Mouse (Mus musculus) gonadal fat pad, adult 2 months (tissue): ENCODE results near the gene Inhbe. TPM values are rescaled to one million over a fixed set of nuclear protein-coding genes. Genes with fewer than 3 reads are reported as not detected.

Source experiments
- DNase-seq: peaks from one replicate; pipeline ENCODE4 v3.0.0-alpha.2; 2012; ENCODE audit warnings: low read depth
- polyA plus RNA-seq: library from polyadenylated mRNA; depleted of rRNA; stranded (reverse); fragments of >200 nt; gene quantifications from 2 replicates; pipeline ENCODE4 v1.2.3, GENCODE M21; 2012; rRNA removed

Inhbe gene
- polyA plus RNA-seq, result 0.01 and 0.03 TPM in 2 replicates

DNA sequence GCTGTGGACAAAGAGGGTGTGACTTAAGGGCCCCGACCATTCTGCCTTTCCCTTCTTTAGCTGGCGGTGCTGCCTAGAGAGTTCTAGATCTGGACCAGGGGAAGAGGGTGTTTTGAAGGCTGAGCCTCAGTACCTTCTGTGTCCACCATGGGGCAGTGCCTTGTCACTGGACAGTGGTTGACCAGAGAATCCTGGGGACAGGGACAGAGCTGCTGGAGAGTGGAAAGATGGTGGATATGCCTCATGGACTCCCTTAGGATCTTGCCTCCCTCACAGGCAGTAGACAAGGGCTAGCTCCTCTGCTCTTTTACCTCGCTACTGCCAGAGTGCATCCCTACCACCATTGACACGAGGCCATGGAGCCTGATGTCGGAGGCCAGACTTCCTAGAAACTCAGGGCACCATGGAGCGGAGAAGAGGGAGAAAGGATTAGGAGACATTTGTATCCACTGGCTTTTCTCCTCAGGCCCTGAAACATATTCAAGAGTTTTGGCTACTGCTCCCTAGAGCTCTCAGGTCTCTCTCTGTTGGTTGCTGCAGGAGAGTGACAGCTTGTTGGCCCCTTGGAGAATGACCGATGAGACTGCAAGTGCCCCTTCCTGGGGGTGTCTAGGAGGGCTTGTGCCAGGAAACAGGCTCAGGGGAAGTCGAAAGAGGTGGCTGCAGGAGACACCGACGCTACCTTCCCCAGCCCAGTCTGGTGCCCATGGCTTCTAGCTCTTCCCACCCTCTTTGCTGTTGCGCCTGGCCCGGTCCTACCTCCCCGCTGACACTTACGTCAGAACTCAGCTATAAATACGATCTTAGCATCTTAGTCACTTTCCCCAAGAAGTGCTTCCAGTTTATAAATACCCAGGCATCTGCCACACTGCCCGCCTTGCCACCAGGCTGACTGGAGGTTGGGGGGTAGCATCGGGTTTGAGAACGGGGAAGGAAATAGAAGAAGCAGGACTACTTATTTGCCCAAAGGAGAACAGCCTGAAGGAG is at the start of gene Inhbe:
Gene Inhbe (minus strand): TSS at position 503 of the 987 bp plus-strand sequence.
- no peak for DNase-seq

DNA sequence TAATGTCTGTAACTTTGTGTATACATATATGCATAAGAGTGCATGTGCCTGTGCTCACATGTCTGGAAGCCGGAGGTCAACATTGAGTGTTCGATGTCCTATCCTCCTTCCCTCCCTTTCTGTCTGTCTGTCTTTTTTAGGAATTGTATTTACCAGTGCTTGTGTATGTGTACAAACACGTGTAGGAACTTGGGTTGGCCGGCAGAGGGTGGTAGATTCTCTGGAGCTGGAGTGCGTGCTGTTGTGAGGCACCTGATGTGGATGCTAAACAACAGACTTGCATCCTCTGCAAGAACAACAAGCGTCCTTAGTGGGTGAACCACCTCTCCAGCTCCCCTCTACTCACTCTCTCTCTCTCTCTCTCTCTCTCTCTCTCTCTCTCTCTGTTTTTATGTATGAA is 37.6 kb upstream of the Inhbe start:
- no peak for DNase-seq

DNA sequence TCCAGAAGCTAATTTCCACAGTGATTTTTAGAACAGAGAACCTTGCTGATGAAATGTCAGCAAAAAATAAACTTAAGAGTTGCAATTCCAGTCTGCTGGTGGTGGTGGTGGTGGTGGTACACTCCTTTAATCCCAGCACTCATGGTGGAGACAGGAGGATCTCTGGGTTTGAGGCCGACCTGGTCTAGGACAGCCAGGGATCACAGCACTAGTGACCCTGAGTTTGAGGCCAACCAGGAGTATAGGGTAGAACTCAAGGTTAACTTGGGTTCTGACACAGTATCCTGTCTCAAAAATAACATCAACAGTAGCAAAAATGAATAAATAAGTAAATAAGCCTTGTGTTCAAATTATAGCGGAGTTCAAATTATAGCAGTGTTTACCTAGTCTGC is 27.5 kb upstream of the Inhbe start:
- no peak for DNase-seq

DNA sequence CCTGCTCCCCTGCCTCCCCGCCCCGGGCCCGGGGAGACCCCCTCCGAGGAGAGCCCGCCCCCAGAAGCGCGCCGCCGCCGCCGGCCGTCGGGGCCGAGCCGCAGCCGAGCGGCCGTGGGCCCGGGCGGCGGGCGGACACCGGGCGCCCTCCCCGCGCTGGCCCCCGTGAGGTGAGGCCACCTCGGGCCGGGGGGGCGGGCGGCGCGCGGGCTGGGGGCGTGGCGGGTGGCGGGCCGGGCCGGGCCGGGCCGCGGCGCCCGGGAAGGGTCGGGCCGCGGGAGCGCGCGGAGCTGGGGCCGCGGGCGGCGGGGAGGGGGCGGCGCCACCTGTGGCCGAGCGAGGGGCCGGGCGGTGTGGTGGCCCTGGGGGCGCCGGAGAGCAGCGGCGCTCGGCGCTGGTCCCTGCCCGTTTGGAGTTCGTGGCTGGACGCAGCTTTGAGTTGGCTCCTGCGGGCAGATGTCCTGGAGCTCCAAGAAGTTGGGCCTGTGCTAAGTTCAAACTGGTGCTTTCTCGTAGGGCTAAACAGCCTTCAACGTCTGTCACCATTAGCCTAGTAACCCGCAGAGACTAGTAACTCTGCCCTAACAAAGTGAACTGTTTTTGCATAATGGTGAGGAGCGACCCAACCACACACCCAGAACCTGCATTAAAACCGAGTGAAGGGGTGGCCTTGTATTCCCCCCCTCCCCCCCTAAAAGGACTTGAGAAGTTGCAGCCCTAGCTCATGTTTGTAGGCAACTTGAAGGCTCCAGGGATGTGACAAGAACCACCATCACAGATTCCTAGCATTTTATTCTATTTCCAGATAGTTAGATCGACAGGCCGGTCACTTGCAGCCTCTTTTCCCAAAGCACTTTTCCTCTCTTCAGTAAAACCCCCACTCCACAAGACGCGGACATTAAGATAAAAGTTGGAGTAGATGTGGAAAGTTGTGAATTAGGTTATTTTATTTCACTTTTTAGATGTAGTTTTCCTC is 26.8 kb upstream of the Inhbe start:
- no peak for DNase-seq

DNA sequence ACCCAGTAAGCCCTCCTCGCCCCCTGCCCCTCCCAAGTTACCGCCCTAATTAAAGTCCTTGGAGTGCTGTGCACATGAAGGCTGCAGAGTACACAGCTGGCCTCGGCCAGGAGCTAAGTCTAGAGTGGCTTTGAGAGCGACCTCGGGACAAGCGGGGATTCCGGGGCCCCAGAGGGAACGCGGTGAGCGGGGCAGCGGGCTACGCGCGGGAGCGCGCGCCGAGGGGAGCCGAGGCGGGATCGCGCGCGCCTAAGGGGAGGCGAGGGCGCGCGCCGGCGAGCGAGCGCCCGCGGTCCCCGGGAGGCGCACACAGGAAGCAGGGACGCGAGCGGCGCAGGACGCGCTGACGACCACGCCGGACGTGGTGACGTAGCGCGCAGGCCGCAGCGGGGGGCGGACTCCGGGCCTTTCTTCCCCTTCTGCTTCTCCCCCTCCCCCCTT is 26.1 kb upstream of the Inhbe start, which contains the start of gene R3hdm2:
Gene R3hdm2 (plus strand): TSS at position 77 of the 441 bp plus-strand sequence.
- no peak for DNase-seq

DNA sequence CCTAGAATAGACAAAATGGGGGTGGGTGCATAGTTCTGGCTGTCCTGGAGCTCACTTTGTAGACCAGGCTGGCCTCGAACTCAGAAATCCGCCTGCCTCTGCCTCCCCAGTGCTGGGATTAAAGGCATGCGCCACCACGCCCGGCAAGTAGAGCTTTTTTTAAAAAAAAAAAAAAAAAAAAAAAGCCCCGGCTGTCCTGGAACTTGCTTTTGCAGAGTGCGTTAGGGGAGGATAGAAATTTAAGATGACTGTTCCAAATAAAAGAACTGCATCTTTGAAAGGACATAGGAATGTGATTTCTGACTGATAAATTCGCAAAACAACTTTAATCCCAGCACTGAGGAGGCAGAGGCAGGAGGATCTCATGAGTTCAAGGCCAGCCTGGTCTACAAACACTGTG is 25.4 kb upstream of the Inhbe start:
- DNase-seq, result no peak

DNA sequence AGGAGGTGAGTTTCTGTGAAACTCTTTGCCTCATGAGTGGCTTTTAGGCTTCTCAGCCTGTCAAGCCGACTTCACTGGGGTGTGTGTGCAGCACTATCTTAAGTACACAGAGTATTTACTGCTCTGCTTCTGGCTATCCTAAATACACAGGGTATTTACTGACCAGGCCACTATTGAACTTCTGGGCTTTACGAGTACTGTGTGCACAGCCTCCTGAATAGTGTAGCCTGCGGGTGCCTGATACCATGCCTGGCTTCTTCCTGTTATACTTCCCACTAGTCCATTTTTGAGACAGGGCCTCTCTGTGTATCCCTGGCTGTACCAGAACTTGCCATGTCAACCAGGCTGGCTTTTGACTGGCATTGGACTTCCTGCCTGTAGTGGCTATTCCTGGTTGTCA is 23.5 kb upstream of the Inhbe start:
- DNase-seq, result no peak

DNA sequence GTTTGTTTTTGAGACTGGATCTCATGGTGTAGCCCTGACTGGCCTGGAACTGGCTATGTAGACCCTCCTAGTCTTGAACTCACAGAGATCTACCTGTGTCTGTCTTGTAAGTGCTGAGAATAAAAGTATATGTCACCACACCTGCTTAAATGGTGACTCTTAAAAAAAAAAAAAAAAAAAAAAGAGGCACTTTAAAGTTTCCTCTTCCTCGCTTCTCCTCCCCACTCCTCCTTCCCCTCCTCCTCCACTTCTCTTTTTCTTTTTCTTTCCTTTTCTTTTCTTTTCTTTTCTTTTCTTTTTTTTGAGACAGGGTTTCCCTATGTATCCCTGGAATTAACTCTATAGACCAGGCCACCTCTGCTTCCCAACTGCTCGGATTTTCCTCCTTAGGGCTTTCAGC is 16.8 kb upstream of the Inhbe start:
- DNase-seq, result no peak

DNA sequence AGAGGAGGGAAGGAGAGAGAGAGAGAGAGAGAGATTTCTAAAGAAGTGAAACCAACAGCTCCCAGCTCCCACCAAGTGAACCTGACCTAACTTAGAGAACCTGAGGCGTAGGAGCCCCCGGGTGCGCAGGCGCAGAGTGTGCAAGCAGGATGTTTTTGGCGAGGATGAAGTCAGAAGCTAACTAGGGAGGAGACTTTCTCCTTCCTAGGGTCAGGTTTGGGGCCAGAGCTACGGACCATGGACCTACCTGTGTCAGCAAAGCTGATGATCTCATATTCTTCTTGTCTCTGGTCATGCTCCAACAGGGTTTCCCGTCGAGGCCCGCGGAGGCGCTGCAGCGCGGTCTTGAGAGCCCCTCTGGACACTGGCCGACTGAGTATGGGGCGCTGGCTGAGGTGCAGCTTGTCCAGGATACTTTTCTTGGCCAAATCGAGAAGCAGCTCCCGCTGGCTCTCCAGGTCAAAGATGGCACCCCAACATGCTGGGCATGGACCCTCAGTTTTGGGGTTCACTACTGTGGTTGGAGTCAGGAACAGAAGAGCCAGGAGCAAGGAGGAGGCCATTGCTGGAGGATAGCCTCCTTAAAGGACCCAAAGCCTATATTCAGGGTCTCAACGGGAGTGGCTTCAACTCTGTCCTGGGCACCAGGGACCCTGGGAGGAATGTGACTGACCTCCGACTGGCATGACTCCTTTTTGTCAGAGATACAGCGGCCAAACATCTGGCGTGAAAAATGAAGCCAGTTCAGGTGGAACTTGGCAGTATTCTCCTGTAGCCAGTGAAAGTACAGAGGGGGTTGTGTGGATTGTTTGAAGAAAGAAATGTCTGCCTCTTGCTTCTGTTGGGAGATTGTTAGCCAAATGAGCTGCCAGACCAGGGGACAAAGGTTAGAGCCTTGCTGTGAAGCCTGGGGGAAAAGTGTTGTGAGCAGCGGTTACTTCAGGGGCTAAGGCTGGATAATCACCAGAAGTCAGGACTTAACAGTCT is 15.9 kb upstream of the Inhbe start, which contains the start of gene Inhbc:
Gene Inhbc (minus strand): TSS at position 598 of the 987 bp plus-strand sequence.
- DNase-seq, result no peak

DNA sequence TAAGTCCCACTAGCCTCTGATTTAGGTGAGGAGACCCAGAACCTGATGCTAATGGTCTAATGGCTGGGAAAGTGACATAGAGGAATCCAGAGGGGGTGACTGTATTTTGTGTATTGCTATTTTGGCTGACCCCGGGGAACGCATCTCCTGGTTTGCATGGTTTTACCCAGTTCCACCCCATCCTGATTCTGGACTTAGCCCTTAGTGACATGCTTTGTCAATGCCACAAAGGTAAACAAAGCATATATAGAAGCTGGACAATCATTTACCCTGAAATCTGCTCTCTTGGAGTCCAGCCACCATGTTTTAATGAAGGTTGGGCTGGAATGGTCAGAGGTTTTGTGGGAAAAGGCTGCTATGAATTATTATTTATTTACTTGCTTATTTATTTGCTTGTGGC is 14.1 kb upstream of the Inhbe start:
- DNase-seq, result no peak

DNA sequence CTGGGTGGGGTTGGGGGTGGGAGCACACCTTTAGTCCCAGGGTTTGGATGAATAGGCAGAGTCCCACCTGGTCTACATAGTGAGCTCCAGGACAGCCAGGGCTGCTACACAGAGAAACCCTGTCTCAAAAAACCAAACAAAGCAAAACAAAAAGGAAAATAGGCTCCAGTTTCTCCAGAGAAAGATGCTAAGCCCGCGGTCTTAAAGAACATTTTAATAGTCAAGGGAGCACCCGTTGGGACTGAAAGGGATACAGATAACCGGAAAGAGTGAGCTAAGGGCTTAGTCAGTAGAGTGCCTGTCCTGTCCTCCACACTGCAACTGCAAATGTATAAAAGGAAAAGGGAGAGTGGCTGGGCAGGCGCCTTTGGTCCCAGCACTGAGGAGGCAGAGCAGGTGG is 12.9 kb upstream of the Inhbe start:
- no peak for DNase-seq

DNA sequence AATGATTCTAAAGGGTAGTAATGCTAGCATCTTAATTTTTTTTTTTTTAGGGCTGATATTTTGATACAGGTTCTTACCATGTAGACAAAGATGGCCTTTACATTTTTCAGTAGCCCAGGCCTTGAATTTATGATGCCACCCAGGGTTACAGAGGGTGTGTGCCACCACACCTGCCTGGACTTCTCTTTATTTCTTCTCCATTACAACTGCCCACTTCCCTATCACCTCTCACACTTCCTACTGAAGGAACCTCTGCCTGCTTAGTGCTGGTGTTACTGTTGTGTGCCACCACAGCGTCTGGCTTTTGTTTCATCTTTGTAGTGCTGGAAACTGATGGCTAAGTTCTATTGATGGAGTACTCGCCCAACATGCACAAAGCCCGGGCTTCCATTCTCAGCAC is 6.5 kb upstream of the Inhbe start:
- no peak for DNase-seq

DNA sequence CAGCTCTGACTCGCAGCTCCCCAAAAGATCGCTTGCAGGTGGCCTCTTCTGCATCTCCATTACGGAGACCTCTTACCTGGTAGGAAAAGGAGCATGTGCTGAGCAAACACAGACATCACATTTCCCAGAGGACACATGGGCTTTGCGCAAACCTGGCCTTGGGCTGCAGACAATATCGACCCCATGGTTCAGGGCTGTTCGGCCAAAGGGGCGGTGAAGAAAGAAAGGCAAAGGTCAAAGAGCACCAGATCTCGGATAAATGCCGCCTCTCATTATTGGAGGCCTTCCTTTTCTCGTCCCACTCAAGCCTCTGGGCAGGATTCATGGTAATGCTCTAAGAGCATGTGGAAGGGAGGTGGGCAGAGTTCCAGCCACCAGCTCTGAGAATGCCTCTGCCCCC is 1.1 kb upstream of the Inhbe start:
- no peak for DNase-seq

DNA sequence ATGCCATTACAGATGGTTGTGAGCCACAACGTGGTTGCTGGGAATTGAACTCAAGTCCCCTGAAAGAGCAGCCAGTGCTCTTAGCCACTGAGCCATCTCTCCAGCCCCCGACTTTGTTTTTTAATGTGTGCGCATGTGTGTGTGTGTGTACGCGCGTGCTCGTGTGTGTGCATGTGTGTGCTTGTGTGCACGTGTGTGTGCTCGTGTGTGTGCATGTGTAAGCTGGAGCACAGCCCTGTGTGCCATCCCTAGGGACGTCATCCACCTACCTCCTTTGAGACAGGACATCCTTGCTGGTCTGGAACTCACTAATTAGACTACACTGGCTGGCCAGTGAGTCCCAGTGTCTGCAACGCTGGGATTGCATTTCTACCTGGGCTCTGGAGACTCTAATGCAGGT is 1.4 kb downstream of the Inhbe start:
- no peak for DNase-seq

DNA sequence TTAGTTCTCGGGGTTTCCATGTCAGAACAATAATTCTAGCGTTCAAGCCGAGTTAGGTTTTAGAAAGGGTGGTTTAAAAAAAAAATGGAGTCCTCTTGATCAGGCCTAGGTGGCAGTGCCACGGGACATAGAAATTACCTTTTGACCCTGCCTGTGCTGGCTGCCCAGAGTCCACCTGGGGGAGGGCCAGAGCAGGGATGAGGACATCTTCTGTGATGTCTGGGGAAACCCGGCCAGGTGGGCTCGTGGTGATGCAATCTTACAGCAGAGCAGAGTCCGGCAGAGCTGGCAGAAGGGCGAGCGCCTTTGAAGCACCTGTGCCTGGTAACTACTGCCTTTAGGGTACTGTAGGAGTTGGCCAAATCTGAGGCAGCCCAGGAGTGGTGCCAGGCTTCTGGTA is 2.0 kb downstream of the Inhbe start:
- DNase-seq, result no peak

DNA sequence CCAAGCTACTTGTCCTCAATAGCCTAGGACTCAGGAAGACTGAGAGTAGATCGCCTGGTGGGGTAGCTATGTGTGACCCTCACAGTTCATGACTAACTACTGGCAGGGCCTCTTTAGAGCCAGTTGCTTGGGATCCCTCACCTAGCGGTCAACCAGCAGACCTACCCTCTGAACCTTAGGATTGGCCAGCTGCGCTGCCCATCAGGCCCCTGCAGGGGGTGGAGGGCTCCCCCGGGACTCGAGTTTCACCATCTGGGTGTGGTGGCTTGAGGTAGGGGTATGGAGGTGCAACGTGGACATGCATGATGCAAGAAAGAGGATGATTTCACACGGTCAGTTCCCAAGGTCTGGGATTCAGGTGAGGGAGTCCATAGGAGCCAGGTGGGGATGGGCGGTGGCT is 2.5 kb downstream of the Inhbe start:
- DNase-seq, result no peak

DNA sequence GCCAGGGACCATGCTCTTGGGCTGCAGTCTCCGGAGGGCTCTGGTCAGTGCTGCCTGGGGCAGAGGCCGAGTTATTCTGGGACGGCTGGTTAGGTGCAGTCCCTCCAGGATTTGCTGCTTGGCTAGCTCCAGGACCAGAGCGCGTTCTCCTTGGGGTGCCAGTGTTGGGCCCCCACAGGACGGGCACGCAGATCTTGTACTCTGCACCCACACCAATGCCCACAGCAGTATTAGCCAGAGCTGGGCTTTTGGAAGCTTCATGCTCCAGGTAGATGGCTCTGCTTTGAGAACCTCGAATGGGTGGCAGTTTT is 3.0 kb downstream of the Inhbe start:
- DNase-seq, result no peak

DNA sequence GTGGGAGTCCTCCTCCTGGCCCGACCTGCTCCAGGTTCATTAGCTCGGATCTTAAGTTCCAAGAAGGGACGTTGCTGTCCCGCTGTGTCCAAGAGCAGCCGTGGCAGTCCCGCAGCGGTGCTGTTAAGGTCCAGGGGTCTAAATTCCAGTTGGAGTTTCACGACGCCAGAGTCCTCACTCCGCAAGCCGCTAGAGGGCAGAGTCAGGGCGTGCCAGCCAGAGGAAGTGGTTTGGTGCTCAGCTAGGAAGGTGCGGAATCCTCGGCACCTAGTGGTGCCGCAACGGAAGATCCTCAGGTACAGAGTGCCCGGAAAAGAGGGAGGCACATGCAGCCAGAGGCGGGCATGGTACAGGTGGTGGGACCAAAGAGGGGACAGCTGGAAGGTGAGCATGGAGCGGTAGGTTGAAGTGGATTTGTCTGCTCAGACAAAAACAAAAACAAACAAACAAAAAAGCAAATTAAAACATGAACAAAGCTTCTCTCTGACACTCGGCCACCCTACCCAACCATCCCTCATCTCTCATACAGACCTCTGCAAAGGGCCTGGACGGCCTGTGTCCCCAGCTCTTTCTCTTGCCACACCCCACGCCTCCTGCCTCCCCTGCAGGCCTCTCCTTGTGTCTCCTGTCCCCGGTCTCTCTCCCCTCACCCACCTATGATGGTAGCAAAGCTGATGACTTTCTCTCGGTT is 3.5 kb downstream of the Inhbe start:
- no peak for DNase-seq

DNA sequence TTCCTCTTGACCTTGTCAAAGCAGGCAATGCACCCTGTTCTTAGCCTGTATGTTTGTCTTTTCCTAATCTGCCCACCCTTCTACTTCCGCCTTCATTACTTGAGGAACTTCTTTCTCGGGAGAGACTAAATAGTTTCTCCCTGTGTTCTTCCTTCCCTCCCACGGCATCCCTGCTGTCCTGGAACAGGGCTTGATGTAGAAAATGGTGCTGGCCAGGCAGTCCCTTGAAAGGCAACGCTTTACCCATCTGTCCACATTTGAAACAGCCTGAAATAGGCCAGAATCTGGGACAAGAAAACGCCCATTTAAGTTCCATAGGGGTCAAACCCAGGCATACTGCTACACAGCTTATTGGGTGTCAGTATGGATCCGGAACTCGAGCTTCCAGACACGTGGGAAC is 4.4 kb downstream of the Inhbe start:
- DNase-seq, result no peak

DNA sequence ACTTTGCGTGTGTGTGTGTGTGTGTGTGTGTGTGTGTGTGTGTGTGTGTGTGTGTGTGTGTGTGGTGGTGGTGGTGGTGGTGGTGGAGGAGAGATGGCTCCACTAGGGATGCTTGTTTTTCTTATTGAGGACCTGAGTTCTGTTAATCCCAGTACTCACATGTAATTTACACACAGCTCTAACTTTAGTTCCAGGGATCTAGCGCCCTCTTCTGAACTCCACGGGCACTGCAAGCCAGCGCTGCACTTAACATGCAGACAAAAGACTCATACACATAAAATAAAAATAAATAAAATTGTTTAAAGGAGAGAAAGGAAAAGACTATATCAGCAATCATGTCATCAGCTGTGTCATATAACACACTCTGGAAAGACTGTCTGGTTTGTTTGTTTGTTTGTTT is 5.3 kb downstream of the Inhbe start:
- no peak for DNase-seq

DNA sequence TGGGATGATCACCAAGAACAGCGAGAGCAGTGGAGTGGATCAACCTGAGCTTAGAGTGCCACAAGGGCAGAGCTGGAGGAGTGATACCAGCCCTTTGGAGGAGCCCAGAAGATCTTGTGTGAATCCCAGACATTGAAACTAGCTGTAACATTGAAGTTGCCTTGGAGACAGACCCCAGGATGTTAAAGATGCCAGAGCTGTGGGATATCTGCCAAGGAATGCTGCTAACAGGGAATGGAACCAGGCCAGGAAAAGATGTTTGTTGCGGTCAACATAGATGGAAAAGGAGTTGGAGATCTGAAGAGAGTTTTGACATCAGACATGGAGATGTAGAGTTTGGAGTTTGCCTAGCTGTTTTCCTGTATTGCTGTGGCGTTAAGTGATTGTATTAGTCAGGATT is 8.0 kb downstream of the Inhbe start:
- no peak for DNase-seq
